Mouse (Mus musculus) spleen, adult 2 months (tissue): Measurements from ENCODE around the gene Amn. TPM values are rescaled to one million over a fixed set of nuclear protein-coding genes. Genes with fewer than 3 reads are reported as not detected.

Experiments used
- DNase-seq, 2 experiments: peaks; one replicate each; pipeline versions ENCODE4 v3.0.0 to v3.0.0-alpha.2; 2012 to 2021; ENCODE audit warnings: low spot score in 2 of 2, low read depth in 1 of 2
- H3K27ac ChIP-seq: fragments of 200-500 bp; 2 replicates; pipeline ENCODE4 v1.5.1; 2012; ENCODE audit warnings: low read length, inconsistent platforms; ENCODE audit not compliant: insufficient read depth
- H3K27me3 ChIP-seq: fragments of 200-500 bp; 2 replicates; pipeline ENCODE4 v1.6.1; 2012; ENCODE audit warnings: mild to moderate bottlenecking, moderate library complexity, low read length, inconsistent platforms; ENCODE audit not compliant: control insufficient read depth, insufficient read depth
- H3K36me3 ChIP-seq: fragments of 200-500 bp; 2 replicates; pipeline ENCODE4 v1.6.1; 2012; ENCODE audit warnings: mild to moderate bottlenecking, low read length, inconsistent platforms; ENCODE audit not compliant: control insufficient read depth, insufficient read depth
- H3K4me1 ChIP-seq: fragments of 200-500 bp; 2 replicates; pipeline ENCODE4 v1.6.1; 2011; ENCODE audit warnings: inconsistent platforms; ENCODE audit not compliant: control insufficient read depth, insufficient read depth, insufficient read length
- H3K4me3 ChIP-seq: fragments of 200-500 bp; 2 replicates; pipeline ENCODE4 v1.5.1; 2011; ENCODE audit warnings: mild to moderate bottlenecking, inconsistent platforms; ENCODE audit not compliant: insufficient read depth, insufficient read length; ENCODE audit errors: extremely low read depth
- CTCF ChIP-seq: fragments of 200-500 bp; IDR thresholded peaks from 2 replicates; pipeline ENCODE4 v1.5.1; 2011; ENCODE audit warnings: mild to moderate bottlenecking, inconsistent platforms; ENCODE audit not compliant: insufficient read depth, insufficient read length, insufficient replicate concordance; ENCODE audit errors: extremely low read depth
- POLR2A ChIP-seq: fragments of 200-500 bp; IDR thresholded peaks from 2 replicates; pipeline ENCODE4 v1.6.1; 2011; ENCODE audit warnings: low read depth, low read length, inconsistent platforms
- WGBS: fragments of 180-500 bp; shearing (Covaris S2); methylation state at CpG from one replicate; pipeline ENCODE4 v1.1.7; 2018; 5-methylcytosine and 5-hydroxymethylcytosine counted together
- polyA plus RNA-seq: library from polyadenylated mRNA; depleted of rRNA; stranded (reverse); fragments of >200 nt; gene quantifications from 2 replicates; pipeline ENCODE4 v1.2.3, GENCODE M21; 2012

The Amn gene
- polyA plus RNA-seq, 1 experiment = 1.2 TPM

DNA sequence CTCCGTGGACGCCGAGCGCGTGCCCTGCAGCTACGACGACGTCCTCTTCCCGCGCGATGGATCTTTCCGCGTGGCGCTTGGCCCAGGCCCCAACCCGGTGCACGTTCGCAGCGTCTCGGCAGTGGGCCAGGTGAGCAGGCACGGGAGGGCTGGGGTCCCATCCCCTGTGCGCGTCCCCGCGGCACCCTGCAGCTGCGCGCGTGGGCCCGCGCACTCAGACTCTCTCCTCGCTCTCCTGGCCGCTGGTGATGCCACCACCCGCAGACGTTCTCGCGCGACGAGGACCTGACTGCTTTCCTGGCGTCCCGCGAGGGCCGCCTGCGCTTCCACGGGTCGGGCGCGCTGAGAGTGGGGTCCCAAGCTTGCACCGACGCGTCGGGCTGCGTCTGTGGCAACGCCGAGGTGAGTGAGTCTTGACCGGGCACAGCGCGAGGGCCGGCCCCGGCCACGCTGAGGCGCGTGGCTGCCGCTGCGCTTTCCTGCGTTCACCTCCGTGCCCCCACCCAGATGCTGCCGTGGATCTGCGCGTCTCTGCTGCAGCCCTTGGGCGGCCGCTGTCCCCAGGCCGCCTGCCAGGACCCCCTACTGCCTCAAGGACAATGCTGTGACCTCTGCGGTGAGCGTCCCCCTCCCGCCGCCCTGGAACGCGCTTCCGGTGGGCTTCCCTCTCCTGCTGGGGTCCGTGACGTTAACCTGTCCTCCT is 3.7 kb downstream of the Amn start:
- peaks cover 15% of the 10 kb centered on the region for H3K4me1 ChIP-seq
- no peak for DNase-seq
- no peak for TF ChIP-seq CTCF
- TF ChIP-seq POLR2A = no peak
- no peaks in the 10 kb centered on the region for H3K36me3 ChIP-seq
- no peak overlapping the region for H3K27ac ChIP-seq
- H3K4me3 ChIP-seq = no peak overlapping the region
- H3K27me3 ChIP-seq = peaks cover 34% of the 10 kb centered on the region
- WGBS = 4% methylated on average over 80 of the region's 80 CpGs

DNA sequence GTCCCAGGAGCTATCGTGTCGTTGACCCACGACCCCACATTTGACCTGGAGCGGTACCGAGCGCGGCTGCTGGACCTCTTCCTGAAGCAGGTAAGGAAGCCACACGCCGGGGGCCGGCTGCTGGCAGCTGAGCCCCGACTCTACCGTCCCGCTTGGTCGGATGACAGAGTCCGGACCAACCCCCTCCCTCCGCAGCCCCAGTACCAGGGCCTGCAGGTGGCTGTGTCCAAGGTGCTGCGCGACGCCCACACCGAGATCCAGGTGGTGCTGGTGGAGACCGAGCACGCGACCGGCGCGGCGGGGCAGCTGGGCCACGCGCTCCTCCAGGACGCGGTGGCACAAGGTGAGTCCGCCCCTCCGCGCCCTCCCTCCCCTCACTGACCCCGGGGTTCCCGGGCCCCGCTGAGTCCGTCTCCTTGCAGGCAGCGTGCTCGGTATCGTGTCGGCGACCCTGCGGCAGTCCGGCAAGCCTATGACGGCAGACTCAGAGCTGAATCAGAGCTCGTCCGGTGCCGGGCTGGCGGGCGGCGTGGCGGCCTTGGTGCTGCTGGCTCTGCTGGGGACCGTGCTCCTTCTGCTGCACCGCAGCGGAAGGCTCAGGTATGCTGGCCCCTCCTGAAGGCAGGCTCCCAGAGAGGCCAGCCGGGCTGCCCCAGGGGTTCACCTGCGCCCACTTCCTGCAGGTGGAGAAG is 4.4 kb downstream of the Amn start:
- no peak for DNase-seq
- no peak overlapping the region; the same call in 1 of the 2 replicates for H3K4me3 ChIP-seq
- no peak for TF ChIP-seq POLR2A
- no peak for TF ChIP-seq CTCF
- H3K27me3 ChIP-seq = peaks cover 34% of the 10 kb centered on the region
- peaks cover 15% of the 10 kb centered on the region for H3K4me1 ChIP-seq
- no peak overlapping the region for H3K27ac ChIP-seq
- 2% methylated on average over 58 of the region's 58 CpGs for WGBS
- H3K36me3 ChIP-seq = no peaks in the 10 kb centered on the region

DNA sequence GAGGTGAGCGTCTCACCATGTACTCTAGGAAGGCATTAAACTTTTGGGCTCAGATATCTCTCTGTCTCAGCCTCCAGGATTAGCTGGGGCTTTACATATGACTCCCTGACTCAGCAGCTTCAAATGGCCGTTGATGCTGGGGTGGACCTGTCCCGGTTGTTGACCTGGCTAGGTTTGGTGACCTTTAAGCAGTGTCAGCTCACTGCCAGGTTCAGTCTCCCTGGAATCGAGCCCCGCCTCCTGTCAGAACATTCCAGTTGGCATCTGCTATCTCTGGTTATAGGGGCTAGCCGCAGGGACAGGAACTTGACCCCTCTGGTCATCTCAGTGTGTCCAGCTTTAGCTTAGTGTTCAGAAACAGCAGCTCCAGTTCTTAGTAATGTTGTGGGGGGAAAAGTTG is 5.5 kb downstream of the Amn start:
- no peak for DNase-seq
- Histone ChIP-seq H3K36me3 (no peaks in the 10 kb centered on the region), H3K27me3 (peaks cover 29% of the 10 kb centered on the region), H3K4me1 (peaks cover 15% of the 10 kb centered on the region), H3K27ac (no peak overlapping the region), H3K4me3 (no peak overlapping the region)
- 71% methylated on average over 6 of the region's 6 CpGs for WGBS
- TF ChIP-seq CTCF (no peak), POLR2A (no peak)

DNA sequence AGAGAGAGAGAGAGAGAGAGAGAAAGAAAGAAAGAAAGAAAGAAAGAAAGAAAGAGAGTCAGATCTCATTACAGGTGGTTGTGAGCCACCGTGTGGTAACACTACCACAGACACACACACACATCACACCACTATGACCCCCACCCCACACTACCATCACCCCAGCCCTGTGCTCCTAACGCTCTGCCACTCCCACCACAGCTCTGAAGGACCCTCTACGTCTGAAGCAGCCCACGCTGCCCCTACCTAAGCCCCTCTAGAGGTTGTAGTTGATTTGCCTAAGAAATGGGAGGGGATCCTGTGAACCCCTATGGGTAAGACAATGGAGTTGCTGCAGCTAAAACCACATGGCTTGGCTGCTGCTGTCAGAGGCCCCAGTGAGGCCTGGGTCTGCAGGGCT is 12.7 kb downstream of the Amn start:
- TF ChIP-seq CTCF = no peak
- TF ChIP-seq POLR2A = no peak
- Histone ChIP-seq H3K36me3 (no peaks in the 10 kb centered on the region), H3K27me3 (no peaks in the 10 kb centered on the region), H3K4me3 (no peak overlapping the region), H3K4me1 (no peaks in the 10 kb centered on the region), H3K27ac (no peak overlapping the region)
- DNase-seq = no peak
- WGBS = 91% methylated on average over 4 of the region's 4 CpGs

DNA sequence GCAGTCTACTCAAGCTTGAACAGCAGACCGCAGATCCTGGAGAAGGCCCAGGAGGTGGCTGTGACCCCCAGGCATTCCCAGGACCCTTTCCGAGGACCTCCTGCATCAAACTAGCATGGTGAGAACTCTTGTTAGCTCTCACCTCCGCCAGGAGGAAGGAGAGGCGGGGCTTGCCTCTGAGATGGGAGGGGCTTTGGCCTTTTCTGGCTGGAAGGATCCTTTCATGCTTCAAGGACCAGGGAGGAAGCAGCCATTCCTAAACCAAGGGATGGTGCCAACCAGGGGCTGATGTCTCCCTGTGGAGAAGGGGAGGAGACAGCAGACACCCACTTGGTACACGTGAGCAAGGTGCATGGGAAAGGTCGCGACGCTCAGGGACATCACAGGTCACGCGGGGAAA is 13.6 kb downstream of the Amn start:
- H3K4me3 ChIP-seq = no peak overlapping the region
- no peaks in the 10 kb centered on the region for H3K36me3 ChIP-seq
- WGBS = 47% methylated on average over 10 of the region's 10 CpGs

DNA sequence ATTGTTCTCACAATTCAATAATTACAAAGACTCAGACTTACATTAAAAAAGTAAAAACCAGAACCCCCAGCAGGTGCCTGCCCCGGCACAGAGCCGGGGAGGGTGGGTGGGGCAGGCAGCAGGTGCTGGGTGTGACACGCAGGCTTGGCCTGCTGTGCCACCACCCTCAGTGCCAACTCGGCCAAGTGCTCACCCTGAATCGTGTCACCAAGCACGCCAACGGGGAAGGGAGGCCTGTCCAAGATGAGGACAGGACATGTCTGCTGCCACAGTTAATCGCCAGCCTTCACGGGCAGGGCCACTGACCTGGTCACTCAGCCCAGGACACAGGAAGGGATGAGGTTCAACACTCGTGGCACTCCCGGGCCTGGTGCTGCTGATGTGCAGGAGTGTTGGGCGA is 22.1 kb downstream of the Amn start:
- DNase-seq = no peak
- Histone ChIP-seq H3K36me3 (no peaks in the 10 kb centered on the region), H3K27ac (no peak overlapping the region), H3K4me3 (no peak overlapping the region), H3K4me1 (no peaks in the 10 kb centered on the region), H3K27me3 (no peaks in the 10 kb centered on the region)
- WGBS = 93% methylated on average over 12 of the region's 12 CpGs
- TF ChIP-seq POLR2A (no peak), CTCF (no peak)

More for the DNA sequence above, 13.6 kb downstream of the Amn start:
- no peak for DNase-seq
- Histone ChIP-seq H3K4me1 (no peaks in the 10 kb centered on the region), H3K27me3 (no peaks in the 10 kb centered on the region), H3K27ac (no peak overlapping the region)
- no peak for TF ChIP-seq POLR2A
- no peak for TF ChIP-seq CTCF
